Mouse (Mus musculus) lung, postnatal 0 days (tissue): Measurements from ENCODE around the gene Epb41l3. TPM values are rescaled to one million over a fixed set of nuclear protein-coding genes. Genes with fewer than 3 reads are reported as not detected.

Experiments
- ATAC-seq: fragments of 200-750 bp; cut with Nextera tagmentation; 2 replicates; pipeline ENCODE4 v1.8.0; 2017; ENCODE audit warnings: moderate library complexity
- DNase-seq: peaks from one replicate; pipeline ENCODE4 v3.0.0-alpha.2; 2016; ENCODE audit warnings: low spot score
- H3K27ac ChIP-seq: fragments of 300-500 bp; sonication (generic); 2 replicates; pipeline ENCODE4 v1.5.1; 2014; ENCODE audit warnings: antibody characterized with exemption, mild to moderate bottlenecking, low read length, mixed read lengths
- H3K27me3 ChIP-seq: fragments of 300-500 bp; sonication (generic); replicated peaks from 2 replicates; pipeline ENCODE4 v1.6.1; 2014; ENCODE audit warnings: low read length, mixed read lengths; ENCODE audit not compliant: insufficient read depth
- H3K36me3 ChIP-seq: fragments of 300-500 bp; sonication (generic); 2 replicates; pipeline ENCODE4 v1.6.1; 2014; ENCODE audit warnings: low read length, mixed read lengths; ENCODE audit not compliant: insufficient read depth
- H3K4me1 ChIP-seq: fragments of 300-500 bp; sonication (generic); 2 replicates; pipeline ENCODE4 v1.6.1; 2014; ENCODE audit warnings: antibody characterized with exemption, low read depth, low read length, mixed read lengths; ENCODE audit not compliant: insufficient read depth
- H3K4me2 ChIP-seq: fragments of 300-500 bp; sonication (generic); replicated peaks from 2 replicates; pipeline ENCODE4 v1.6.1; 2014; ENCODE audit warnings: low read depth, mild to moderate bottlenecking, low read length, moderate library complexity, mixed read lengths
- H3K4me3 ChIP-seq: fragments of 300-500 bp; sonication (generic); 2 replicates; pipeline ENCODE4 v1.5.1; 2014; ENCODE audit warnings: low read depth, low read length
- H3K9ac ChIP-seq: fragments of 300-500 bp; sonication (generic); replicated peaks from 2 replicates; pipeline ENCODE4 v1.6.1; 2014; ENCODE audit warnings: low read depth, mild to moderate bottlenecking
- H3K9me3 ChIP-seq: fragments of 300-500 bp; sonication (generic); 2 replicates; pipeline ENCODE4 v1.6.1; 2016; ENCODE audit warnings: low read length, mixed read lengths
- CTCF ChIP-seq: IDR thresholded peaks from 2 replicates; pipeline ENCODE4 v1.5.1; 2016; ENCODE audit warnings: antibody characterized with exemption, mild to moderate bottlenecking
- EP300 ChIP-seq: IDR thresholded peaks from 2 replicates; pipeline ENCODE4 v1.6.1; 2016; ENCODE audit warnings: antibody characterized with exemption, mild to moderate bottlenecking, control low read depth
- WGBS: fragments of 180-500 bp; shearing (Covaris S2); extraction: QIAGEN DNeasy Blood & Tissue Kit; methylation state at CpG from one replicate; pipeline ENCODE4 v1.1.7; 2014; 5-methylcytosine and 5-hydroxymethylcytosine counted together
- polyA plus RNA-seq: library from polyadenylated mRNA; unstranded; fragments of >200 nt; fragmentation: Nextera tagmentation; extraction: Ambion mirVana; gene quantifications from 2 replicates; pipeline ENCODE4 v1.2.1, GENCODE M21; 2015

The Epb41l3 gene
- polyA plus RNA-seq, 1 experiment from 2014 or later: 10.0 TPM

DNA sequence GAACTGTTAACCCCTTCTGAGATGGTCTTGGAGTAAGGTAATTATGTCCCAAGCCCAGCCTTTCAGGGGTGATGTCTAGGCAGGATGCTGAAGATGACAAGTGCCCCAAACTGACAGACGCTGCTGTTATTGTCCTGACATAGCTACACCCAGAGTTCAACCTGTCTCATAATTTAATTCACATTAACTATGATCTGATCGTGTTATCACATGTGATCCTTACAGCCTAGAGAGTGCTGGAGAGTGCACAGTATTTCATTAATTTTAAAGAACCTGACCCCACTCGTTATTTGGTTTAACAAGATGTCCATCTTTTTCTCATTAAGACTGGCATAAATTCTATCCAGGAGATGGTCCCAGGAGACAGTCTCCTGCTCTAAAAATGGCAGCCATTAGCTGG lies 112.3 kb downstream of the Epb41l3 start:
- TF ChIP-seq EP300 (no peak), CTCF (no peak)
- no peaks in the 10 kb centered on the region for H3K27me3 ChIP-seq

DNA sequence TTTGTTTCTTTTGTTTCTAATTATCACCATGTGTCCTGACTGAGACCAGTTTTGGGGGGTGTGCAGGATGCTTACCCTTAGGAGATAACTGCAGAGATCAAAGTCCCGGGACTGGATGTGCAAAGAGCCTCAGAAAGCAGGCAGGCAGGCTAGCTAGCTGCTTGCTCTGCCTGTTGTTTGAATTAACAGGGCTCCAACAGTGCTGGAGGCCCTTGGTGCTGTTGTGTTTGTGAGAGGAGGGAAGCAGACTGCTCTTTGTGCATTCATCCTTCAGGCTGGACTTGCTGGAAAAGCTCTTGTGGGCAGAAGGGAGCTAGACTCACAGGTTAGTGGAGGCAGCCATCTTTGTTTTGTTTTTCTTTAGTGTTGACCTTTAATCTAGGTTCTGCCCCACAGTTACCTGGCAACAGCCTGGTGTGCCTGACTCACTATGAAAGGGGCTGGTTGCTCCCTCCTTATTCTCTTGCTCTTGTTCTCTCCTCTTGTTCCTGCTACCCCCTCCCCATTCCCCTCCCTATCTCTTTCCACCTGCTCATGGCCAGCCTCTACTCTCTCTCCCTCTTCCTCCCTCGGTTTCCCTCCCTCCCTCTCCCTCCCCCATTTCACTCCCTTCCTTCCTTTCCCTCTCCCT lies 117.5 kb downstream of the Epb41l3 start:
- DNase-seq: no peak
- H3K4me1 ChIP-seq: no peaks in the 10 kb centered on the region
- TF ChIP-seq EP300: no peak
- no peak for TF ChIP-seq CTCF
- 10% methylated on average over 2 of the region's 2 CpGs for whole genome bisulfite sequencing
- H3K9ac ChIP-seq: no peak overlapping the region
- H3K9me3 ChIP-seq: no peaks in the 10 kb centered on the region
- no peaks in the 10 kb centered on the region for H3K36me3 ChIP-seq
- H3K4me3 ChIP-seq: no peak overlapping the region
- H3K27me3 ChIP-seq: no peaks in the 10 kb centered on the region
- H3K27ac ChIP-seq: no peak overlapping the region
- no peak for ATAC-seq
- no peak overlapping the region for H3K4me2 ChIP-seq

More for the DNA sequence above, 112.3 kb downstream of the Epb41l3 start:
- ATAC-seq: no peak
- Histone ChIP-seq H3K4me2 (no peak overlapping the region), H3K4me1 (no peaks in the 10 kb centered on the region), H3K27ac (no peak overlapping the region), H3K9me3 (no peaks in the 10 kb centered on the region), H3K9ac (no peak overlapping the region), H3K4me3 (no peak overlapping the region), H3K36me3 (no peaks in the 10 kb centered on the region)
- DNase-seq: no peak
- 54% methylated on average over 3 of the region's 3 CpGs for WGBS

DNA sequence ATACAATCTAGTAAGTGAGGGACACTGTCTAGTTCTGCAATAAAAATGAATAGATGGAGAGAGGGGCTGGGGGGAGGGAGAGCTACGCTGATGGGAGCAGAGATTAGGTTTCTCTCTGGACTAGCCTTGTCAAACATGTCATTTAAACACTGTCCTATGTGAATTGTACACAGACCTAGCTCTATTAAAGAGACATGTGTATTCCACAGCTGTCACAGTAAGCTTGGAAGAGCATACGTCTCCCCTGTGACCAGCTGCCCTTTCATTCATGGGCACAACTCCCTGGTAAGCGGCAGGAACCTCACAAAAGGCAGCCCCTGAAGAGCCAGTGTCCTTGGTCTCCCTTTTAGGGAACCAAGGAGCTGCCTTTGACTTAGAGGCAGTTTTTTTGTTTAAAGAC lies 119.1 kb downstream of the Epb41l3 start:
- WGBS: 59% methylated on average over 3 of the region's 3 CpGs
- DNase-seq: no peak
- TF ChIP-seq EP300 (no peak), CTCF (no peak)
- no peaks in the 10 kb centered on the region for H3K36me3 ChIP-seq
- H3K4me3 ChIP-seq: no peak overlapping the region
- H3K9ac ChIP-seq: no peak overlapping the region
- no peak overlapping the region for H3K4me2 ChIP-seq
- no peak overlapping the region for H3K27ac ChIP-seq
- H3K9me3 ChIP-seq: no peaks in the 10 kb centered on the region
- H3K4me1 ChIP-seq: no peaks in the 10 kb centered on the region
- no peak for ATAC-seq
- H3K27me3 ChIP-seq: no peaks in the 10 kb centered on the region

- DNase-seq: peak; percentile 62
- WGBS: 54% methylated on average over 6 of the region's 6 CpGs
- peak overlapping the region; percentile 48 for H3K4me2 ChIP-seq
Observed at GRCm38 (mm10) chr17:69195758-69196157, 120.3 kb downstream of the Epb41l3 start.

DNA sequence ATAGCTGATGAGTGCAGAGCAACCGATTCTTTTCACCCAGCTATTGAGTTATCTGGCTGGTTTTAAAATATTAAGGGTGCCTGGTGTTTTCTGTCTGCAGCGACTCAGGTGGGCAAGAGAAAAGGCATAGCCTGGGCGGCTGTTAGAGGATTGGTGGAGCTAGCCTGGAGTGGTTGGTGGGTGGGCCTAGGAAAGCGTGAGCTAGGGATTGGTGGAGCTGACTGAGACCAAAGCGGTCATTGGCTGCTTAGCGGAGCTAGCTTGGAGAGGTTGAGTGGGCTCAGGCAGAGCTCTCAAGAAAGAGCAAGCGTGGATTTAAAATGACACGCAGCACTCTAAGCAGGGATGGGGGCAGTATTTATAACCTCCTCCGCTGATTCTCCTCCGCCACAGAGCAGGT lies 121.2 kb downstream of the Epb41l3 start:
- Histone ChIP-seq H3K9ac (no peak overlapping the region), H3K4me2 (peak overlapping the region; percentile 48), H3K9me3 (no peaks in the 10 kb centered on the region), H3K27ac (0 out of 2 replicates have a peak overlapping the region, but pooled peaks have one; percentile 40), H3K36me3 (no peaks in the 10 kb centered on the region), H3K4me3 (peak overlapping the region; percentile 20), H3K4me1 (no peaks in the 10 kb centered on the region), H3K27me3 (no peaks in the 10 kb centered on the region)
- peak; percentile 79 for DNase-seq
- TF ChIP-seq CTCF: no peak
- no peak for TF ChIP-seq EP300
- peak; percentile 97 for ATAC-seq
- 56% methylated on average over 10 of the region's 10 CpGs for WGBS

More at GRCm38 (mm10) chr17:69195758-69196157, 120.3 kb downstream of the Epb41l3 start:
- Histone ChIP-seq H3K9me3 (no peaks in the 10 kb centered on the region), H3K27me3 (no peaks in the 10 kb centered on the region), H3K4me1 (no peaks in the 10 kb centered on the region), H3K4me3 (no peak overlapping the region), H3K27ac (0 out of 2 replicates have a peak overlapping the region, but pooled peaks have one; percentile 40), H3K36me3 (no peaks in the 10 kb centered on the region), H3K9ac (no peak overlapping the region)
- peak; percentile 76 for ATAC-seq
- no peak; the same call in 1 of the 2 replicates for TF ChIP-seq EP300
- TF ChIP-seq CTCF: no peak

DNA sequence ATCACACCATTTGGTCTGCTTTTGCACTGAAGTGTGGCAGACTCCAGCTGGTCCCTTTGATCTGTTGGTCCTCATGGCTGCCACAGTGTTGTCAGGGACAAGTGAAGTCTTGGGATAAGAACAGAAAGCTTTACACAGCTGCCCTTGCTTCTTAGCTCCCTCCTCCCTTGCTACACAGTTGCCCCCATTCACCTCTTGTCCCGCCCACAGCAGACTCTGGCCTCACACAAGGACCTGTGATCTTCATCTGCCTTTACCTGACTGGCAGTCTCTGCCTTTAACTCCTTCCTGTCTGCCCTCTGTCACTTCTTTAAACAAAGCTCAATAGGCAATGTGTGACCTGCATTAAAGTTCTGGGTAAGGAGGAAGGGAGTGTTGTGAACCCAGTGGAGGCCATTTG lies 123.3 kb downstream of the Epb41l3 start:
- no peaks in the 10 kb centered on the region for H3K4me1 ChIP-seq
- no peak overlapping the region for H3K27ac ChIP-seq
- H3K9me3 ChIP-seq: no peaks in the 10 kb centered on the region
- no peaks in the 10 kb centered on the region for H3K27me3 ChIP-seq
- no peak overlapping the region for H3K4me3 ChIP-seq
- H3K4me2 ChIP-seq: no peak overlapping the region
- DNase-seq (no peak), ATAC-seq (no peak)
- WGBS: 46% methylated on average over 1 of the region's 1 CpGs
- TF ChIP-seq EP300 (no peak), CTCF (no peak)
- no peaks in the 10 kb centered on the region for H3K36me3 ChIP-seq
- H3K9ac ChIP-seq: no peak overlapping the region

DNA sequence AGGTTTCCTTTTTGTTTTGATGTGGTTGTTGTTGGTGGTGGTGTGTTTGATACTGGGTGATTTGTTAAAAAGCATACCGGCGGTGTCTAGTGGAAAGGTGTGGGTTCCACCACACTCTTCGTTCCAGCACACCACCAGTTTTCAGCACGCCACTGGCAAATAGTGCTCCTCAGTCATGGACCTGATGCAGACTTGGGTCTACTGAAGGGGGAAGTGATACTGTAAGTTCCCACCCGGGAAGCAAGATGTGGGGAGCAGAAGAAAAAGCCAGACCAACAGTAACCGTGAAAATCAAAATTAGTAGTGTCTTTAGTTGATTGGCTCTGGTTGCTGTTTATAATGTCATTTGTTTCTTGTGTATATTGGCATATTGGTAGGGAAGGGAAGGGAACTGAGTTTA lies 124.3 kb downstream of the Epb41l3 start:
- H3K36me3 ChIP-seq: no peaks in the 10 kb centered on the region
- DNase-seq: no peak
- WGBS: 81% methylated on average over 6 of the region's 6 CpGs
- TF ChIP-seq EP300 (no peak), CTCF (no peak)
- no peak overlapping the region for H3K4me3 ChIP-seq
- H3K9ac ChIP-seq: no peak overlapping the region
- H3K4me1 ChIP-seq: no peaks in the 10 kb centered on the region
- H3K4me2 ChIP-seq: no peak overlapping the region
- ATAC-seq: no peak
- H3K27me3 ChIP-seq: no peaks in the 10 kb centered on the region
- no peaks in the 10 kb centered on the region for H3K9me3 ChIP-seq
- no peak overlapping the region for H3K27ac ChIP-seq
